Mouse (Mus musculus) cerebellum, adult 2 months (tissue): ENCODE data around the gene Pkd1.

Source experiments
- CTCF ChIP-seq: fragments of 200-500 bp; IDR thresholded peaks from 2 replicates; pipeline ENCODE4 v1.5.1; 2011; ENCODE audit warnings: low read depth, mild to moderate bottlenecking, control low read depth, low read length, moderate library complexity, borderline replicate concordance; ENCODE audit not compliant: insufficient read depth
- POLR2A ChIP-seq: fragments of 200-500 bp; IDR thresholded peaks from 2 replicates; pipeline ENCODE4 v1.6.1; 2011; ENCODE audit warnings: low read length, control low read depth, borderline replicate concordance; ENCODE audit not compliant: insufficient read depth

DNA sequence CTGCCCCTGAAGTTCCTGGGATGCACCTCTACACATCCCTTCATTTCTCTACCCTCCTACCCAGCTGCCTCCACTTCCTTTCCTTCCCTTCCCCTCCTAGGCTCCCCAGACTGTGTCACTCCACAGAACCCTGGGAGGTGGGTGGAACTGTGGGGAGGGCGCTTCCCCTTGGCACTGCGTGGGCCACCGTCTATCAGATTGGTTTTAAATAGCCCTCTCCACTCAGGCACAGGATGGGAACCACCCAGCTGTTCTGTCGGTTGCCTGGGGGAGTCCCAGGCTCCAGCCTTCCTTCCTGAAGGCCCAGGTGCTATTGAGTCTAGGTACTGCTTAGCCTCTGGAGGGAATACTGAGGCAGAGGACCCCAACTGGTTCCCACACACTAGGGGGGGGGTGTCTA lies 85.4 kb downstream of the Pkd1 start:
- TF ChIP-seq CTCF (no peak), POLR2A (no peak)
